Mouse (Mus musculus) heart, embryonic 12.5 days (tissue): Measurements from ENCODE around the gene Lcn12. TPM values are rescaled to one million over a fixed set of nuclear protein-coding genes. Genes with fewer than 3 reads are reported as not detected.

ENCODE experiments used
- ATAC-seq: fragments of 200-750 bp; cut with Nextera tagmentation; 2 replicates; pipeline ENCODE4 v1.8.0; 2017; ENCODE audit warnings: moderate TSS enrichment, moderate library complexity; ENCODE audit not compliant: insufficient number of reproducible peaks, low FRiP score
- H3K27ac ChIP-seq: fragments of 300-500 bp; sonication (generic); 2 replicates; pipeline ENCODE4 v1.5.1; 2016; ENCODE audit warnings: mild to moderate bottlenecking, moderate library complexity; ENCODE audit not compliant: poor library complexity, severe bottlenecking
- H3K27me3 ChIP-seq: fragments of 300-500 bp; sonication (generic); replicated peaks from 2 replicates; pipeline ENCODE4 v1.6.1; 2016; ENCODE audit warnings: mild to moderate bottlenecking, moderate library complexity
- H3K36me3 ChIP-seq: fragments of 300-500 bp; sonication (generic); 2 replicates; pipeline ENCODE4 v1.6.1; 2016; ENCODE audit warnings: mild to moderate bottlenecking, moderate library complexity
- H3K4me1 ChIP-seq: fragments of 300-500 bp; sonication (generic); replicated peaks from 2 replicates; pipeline ENCODE4 v1.6.1; 2016; ENCODE audit warnings: mild to moderate bottlenecking
- H3K4me2 ChIP-seq: fragments of 300-500 bp; sonication (generic); 2 replicates; pipeline ENCODE4 v1.6.1; 2016; ENCODE audit warnings: mild to moderate bottlenecking, moderate library complexity
- H3K4me3 ChIP-seq: fragments of 300-500 bp; sonication (generic); 2 replicates; pipeline ENCODE4 v1.5.1; 2016; ENCODE audit warnings: mild to moderate bottlenecking
- H3K9ac ChIP-seq: fragments of 300-500 bp; sonication (generic); 2 replicates; pipeline ENCODE4 v1.6.1; 2016; ENCODE audit warnings: mild to moderate bottlenecking, moderate library complexity
- H3K9me3 ChIP-seq: fragments of 300-500 bp; sonication (generic); replicated peaks from 2 replicates; pipeline ENCODE4 v1.6.1; 2016; ENCODE audit warnings: mild to moderate bottlenecking, moderate library complexity
- WGBS: fragments of 180-500 bp; shearing (Covaris S2); methylation state at CpG from one replicate; pipeline ENCODE4 v1.1.7; 2016; 5-methylcytosine and 5-hydroxymethylcytosine counted together
- microRNA-seq: library from miRNA; unstranded; fragments of <30 nt; microRNA quantifications from one replicate; pipeline ENCODE4, GENCODE M21; 2017
- polyA plus RNA-seq: library from polyadenylated mRNA; unstranded; fragments of >200 nt; fragmentation: Nextera tagmentation; extraction: Ambion mirVana; gene quantifications from 2 replicates; pipeline ENCODE4 v1.2.1, GENCODE M21; 2016

Gene Lcn12
- polyA plus RNA-seq, 1 experiment from 2014 or later, result not detected

- no peaks in the 10 kb centered on the region for H3K27me3 ChIP-seq
- no peak overlapping the region for H3K9ac ChIP-seq
- H3K27ac ChIP-seq, result no peak overlapping the region
- no peak for ATAC-seq
- H3K4me2 ChIP-seq, result no peak overlapping the region
- no peak overlapping the region for H3K4me3 ChIP-seq
- WGBS, result 81% methylated on average over 9 of the region's 9 CpGs
- H3K4me1 ChIP-seq, result peaks cover 23% of the 10 kb centered on the region
- H3K36me3 ChIP-seq, result peaks cover 7% of the 10 kb centered on the region; the same call in 1 of the 2 replicates
- no peaks in the 10 kb centered on the region for H3K9me3 ChIP-seq
Measured at GRCm38 (mm10) chr2:25457022-25457896, 36.5 kb downstream of the Lcn12 start.

- no peak for ATAC-seq
- H3K27ac ChIP-seq, result no peak within 1 kb of the TSS
- no peaks in the 10 kb centered on the region for H3K27me3 ChIP-seq
- H3K4me3 ChIP-seq, result no peak within 1 kb of the TSS
- peaks cover 7% of the 10 kb centered on the region; the same call in 1 of the 2 replicates for H3K36me3 ChIP-seq
- H3K4me1 ChIP-seq, result peaks cover 21% of the 10 kb centered on the region
- 43% methylated on average over 14 of the region's 14 CpGs for WGBS
- no peak within 1 kb of the TSS for H3K9ac ChIP-seq
- H3K9me3 ChIP-seq, result no peaks in the 10 kb centered on the region
- H3K4me2 ChIP-seq, result no peak within 1 kb of the TSS
Measured at GRCm38 (mm10) chr2:25456205-25456953, 37.3 kb downstream of the Lcn12 start, which contains the start of gene Clic3. Gene Clic3, plus strand, starts transcription at chr2:25456838.

- no peak for ATAC-seq
- 58% methylated on average over 1 of the region's 1 CpGs for WGBS
- 0 out of 2 replicates have a peak, but pooled peaks cover under 1% of the 10 kb centered on the region for H3K27me3 ChIP-seq
- H3K36me3 ChIP-seq, result no peaks in the 10 kb centered on the region; the same call in 1 of the 2 replicates
- H3K4me3 ChIP-seq, result no peak overlapping the region
- H3K9me3 ChIP-seq, result no peaks in the 10 kb centered on the region
- no peak overlapping the region for H3K4me2 ChIP-seq
- peaks cover 3% of the 10 kb centered on the region; the same call in 1 of the 2 replicates for H3K4me1 ChIP-seq
- no peak overlapping the region for H3K9ac ChIP-seq
- H3K27ac ChIP-seq, result no peak overlapping the region
Measured at GRCm38 (mm10) chr2:25452951-25453350, 40.8 kb downstream of the Lcn12 start.

- H3K4me1 ChIP-seq, result no peaks in the 10 kb centered on the region; the same call in 1 of the 2 replicates
- H3K9ac ChIP-seq, result no peak overlapping the region
- WGBS, result 76% methylated on average over 8 of the region's 8 CpGs
- H3K27ac ChIP-seq, result no peak overlapping the region
- H3K27me3 ChIP-seq, result peaks cover 14% of the 10 kb centered on the region; the same call in 1 of the 2 replicates
- H3K4me2 ChIP-seq, result no peak overlapping the region
- ATAC-seq, result no peak
- no peaks in the 10 kb centered on the region for H3K9me3 ChIP-seq
- H3K36me3 ChIP-seq, result no peaks in the 10 kb centered on the region
- H3K4me3 ChIP-seq, result no peak overlapping the region
Measured at GRCm38 (mm10) chr2:25450853-25451647, 42.7 kb downstream of the Lcn12 start.

- Histone ChIP-seq H3K9me3 (no peaks in the 10 kb centered on the region), H3K9ac (no peak overlapping the region), H3K4me2 (no peak overlapping the region), H3K27ac (no peak overlapping the region), H3K27me3 (peaks cover 16% of the 10 kb centered on the region; the same call in 1 of the 2 replicates), H3K36me3 (no peaks in the 10 kb centered on the region), H3K4me1 (no peaks in the 10 kb centered on the region), H3K4me3 (no peak overlapping the region)
- ATAC-seq, result no peak
- WGBS, result 87% methylated on average over 14 of the region's 14 CpGs
Measured at GRCm38 (mm10) chr2:25442682-25443081, 51.0 kb downstream of the Lcn12 start.

- H3K9me3 ChIP-seq, result no peaks in the 10 kb centered on the region
- ATAC-seq, result no peak
- peaks cover 6% of the 10 kb centered on the region; the same call in 1 of the 2 replicates for H3K27me3 ChIP-seq
- no peaks in the 10 kb centered on the region for H3K36me3 ChIP-seq
- 75% methylated on average over 20 of the region's 20 CpGs for WGBS
- H3K4me1 ChIP-seq, result no peaks in the 10 kb centered on the region
- H3K4me2 ChIP-seq, result no peak overlapping the region
- H3K4me3 ChIP-seq, result no peak overlapping the region
- H3K9ac ChIP-seq, result no peak overlapping the region
- no peak overlapping the region for H3K27ac ChIP-seq
Measured at GRCm38 (mm10) chr2:25441067-25441466, 52.6 kb downstream of the Lcn12 start.

Small RNA genes within 50 kb of the gene (microRNA-seq; reads per million reads assigned to microRNA genes)
- not detected for gene Mir3087

Other genes starting within 250 kb of the Lcn12 start
- 2.6 and 3.2 TPM in 2 replicates for gene AL732309.1, start 247.0 kb downstream of the Lcn12 start, polyA plus RNA-seq
- 18.3 and 19.1 TPM in 2 replicates for gene Tmem203, start 238.5 kb downstream of the Lcn12 start, polyA plus RNA-seq
- 4.9 and 5.1 TPM in 2 replicates for gene Tprn, start 231.3 kb downstream of the Lcn12 start, polyA plus RNA-seq
- 131 and 133 TPM in 2 replicates for gene Ssna1, start 221.5 kb downstream of the Lcn12 start, polyA plus RNA-seq
- 83.4 and 87.7 TPM in 2 replicates for gene Anapc2, start 221.4 kb downstream of the Lcn12 start, polyA plus RNA-seq
- gene Tmem210, start 205.8 kb downstream of the Lcn12 start, polyA plus RNA-seq, result not detected in 2 replicates
- not detected in 2 replicates for gene Lrrc26, start 204.0 kb downstream of the Lcn12 start, polyA plus RNA-seq
- gene Grin1, start 174.7 kb downstream of the Lcn12 start, polyA plus RNA-seq, result 0.44 TPM in 1 of 2 replicates, not detected in the other
- 34.0 and 40.9 TPM in 2 replicates for gene Man1b1, start 161.6 kb downstream of the Lcn12 start, polyA plus RNA-seq
- 11.3 TPM in 2 replicates for gene Dpp7, start 137.6 kb downstream of the Lcn12 start, polyA plus RNA-seq
- 10.7 and 11.2 TPM in 2 replicates for gene Uap1l1, start 128.2 kb downstream of the Lcn12 start, polyA plus RNA-seq
- 18.5 and 20.0 TPM in 2 replicates for gene Sapcd2, start 121.6 kb downstream of the Lcn12 start, polyA plus RNA-seq
- 0.18 and 0.44 TPM in 2 replicates for gene Entpd2, start 98.0 kb downstream of the Lcn12 start, polyA plus RNA-seq
- gene Npdc1, start 94.6 kb downstream of the Lcn12 start, polyA plus RNA-seq, result 22.3 and 22.4 TPM in 2 replicates
- gene Fut7, start 70.6 kb downstream of the Lcn12 start, polyA plus RNA-seq, result not detected in 2 replicates
- gene Abca2, start 65.2 kb downstream of the Lcn12 start, polyA plus RNA-seq, result 4.8 and 5.0 TPM in 2 replicates
- gene Clic3, start 37.1 kb downstream of the Lcn12 start, polyA plus RNA-seq, result 1.1 and 1.4 TPM in 2 replicates
- 22.1 and 22.7 TPM in 2 replicates for gene Paxx, start 32.8 kb downstream of the Lcn12 start, polyA plus RNA-seq
- gene Ptgds, start 23.9 kb downstream of the Lcn12 start, polyA plus RNA-seq, result 2.4 and 2.6 TPM in 2 replicates
- 82.7 and 83.3 TPM in 2 replicates for gene Fbxw5, start 6.8 kb upstream of the Lcn12 start, polyA plus RNA-seq
- 2.4 and 3.3 TPM in 2 replicates for gene C8g, start 7.8 kb upstream of the Lcn12 start, polyA plus RNA-seq
- 21.1 and 22.3 TPM in 2 replicates for gene Traf2, start 53.0 kb upstream of the Lcn12 start, polyA plus RNA-seq
- 300 and 303 TPM in 2 replicates for gene Edf1, start 63.9 kb upstream of the Lcn12 start, polyA plus RNA-seq
- 1.2 and 3.5 TPM in 2 replicates for gene Mamdc4, start 80.9 kb upstream of the Lcn12 start, polyA plus RNA-seq
- 161 and 164 TPM in 2 replicates for gene Phpt1, start 81.3 kb upstream of the Lcn12 start, polyA plus RNA-seq
- 0.46 and 0.51 TPM in 2 replicates for gene Ajm1, start 87.8 kb upstream of the Lcn12 start, polyA plus RNA-seq
- gene Rabl6, start 114.6 kb upstream of the Lcn12 start, polyA plus RNA-seq, result 48.6 and 49.2 TPM in 2 replicates
- 0.12 and 0.14 TPM in 2 replicates for gene Ccdc183, start 123.8 kb upstream of the Lcn12 start, polyA plus RNA-seq
- 15.3 and 17.8 TPM in 2 replicates for gene Tmem141, start 128.1 kb upstream of the Lcn12 start, polyA plus RNA-seq
- 0.63 and 1.1 TPM in 2 replicates for gene Fcna, start 134.1 kb upstream of the Lcn12 start, polyA plus RNA-seq
- not detected in 2 replicates for gene Lcn8, start 159.2 kb upstream of the Lcn12 start, polyA plus RNA-seq
- not detected in 2 replicates for gene Lcn5, start 164.0 kb upstream of the Lcn12 start, polyA plus RNA-seq
- not detected in 2 replicates for gene Lcn6, start 182.9 kb upstream of the Lcn12 start, polyA plus RNA-seq
- not detected in 2 replicates for gene Lcn10, start 188.8 kb upstream of the Lcn12 start, polyA plus RNA-seq
- gene Obp2a, start 206.1 kb upstream of the Lcn12 start, polyA plus RNA-seq, result not detected in 2 replicates
- gene Bmyc, start 212.8 kb upstream of the Lcn12 start, polyA plus RNA-seq, result 57.5 and 58.9 TPM in 2 replicates
- gene Obp2b, start 243.1 kb upstream of the Lcn12 start, polyA plus RNA-seq, result not detected in 2 replicates